Mouse (Mus musculus): ENCODE measurements around the gene Rgs11.

GRCm38 (mm10) chr17:26204766-26205165 lies 2.0 kb downstream of the Rgs11 start:
- no peak for TF ChIP-seq CTCF (IDR thresholded peaks at IDR 0.05; ENCODE audit: low read depth)
- no peak for TF ChIP-seq EP300 (optimal IDR thresholded peaks at IDR 0.05)
